Mouse (Mus musculus): ENCODE measurements around the gene Tuba4a.

The Tuba4a gene

GRCm38 (mm10) chr1:75219531-75219930, at the start of gene Tuba4a:
Gene Tuba4a (minus strand): TSS chr1:75219865.
- DNase-seq (ENCODE audit: extremely low read depth, insufficient read length, low spot score) = no peak

GRCm38 (mm10) chr1:75264091-75264880, 44.6 kb upstream of the Tuba4a start, which contains the start of gene Ptprn:
Gene Ptprn (minus strand): TSS chr1:75264502.
- DNase-seq (ENCODE audit: extremely low read depth, insufficient read length, low spot score) = no peak

GRCm38 (mm10) chr1:75262969-75263951, 43.6 kb upstream of the Tuba4a start:
- DNase-seq (ENCODE audit: extremely low read depth, insufficient read length, low spot score) = peak; percentile 44

GRCm38 (mm10) chr1:75261278-75261677, 41.6 kb upstream of the Tuba4a start:
- DNase-seq (ENCODE audit: extremely low read depth, insufficient read length, low spot score) = no peak

GRCm38 (mm10) chr1:75255516-75256046, 35.9 kb upstream of the Tuba4a start:
- no peak for DNase-seq (ENCODE audit: extremely low read depth, insufficient read length, low spot score)

- DNase-seq (ENCODE audit: extremely low read depth, insufficient read length, low spot score) = no peak
These were observed 35.0 kb upstream of the Tuba4a start for GRCm38 (mm10) chr1:75254625-75255013.

GRCm38 (mm10) chr1:75253849-75254624, 34.4 kb upstream of the Tuba4a start:
- DNase-seq (ENCODE audit: extremely low read depth, insufficient read length, low spot score) = no peak

GRCm38 (mm10) chr1:75253029-75253428, 33.4 kb upstream of the Tuba4a start:
- DNase-seq (ENCODE audit: extremely low read depth, insufficient read length, low spot score) = no peak

- DNase-seq (ENCODE audit: extremely low read depth, insufficient read length, low spot score) = no peak
These were observed 32.6 kb upstream of the Tuba4a start for GRCm38 (mm10) chr1:75252308-75252707.

GRCm38 (mm10) chr1:75251112-75251970, 31.7 kb upstream of the Tuba4a start:
- peak; percentile 92 for DNase-seq (ENCODE audit: extremely low read depth, insufficient read length, low spot score)

- no peak for DNase-seq (ENCODE audit: extremely low read depth, insufficient read length, low spot score)
These were observed 30.8 kb upstream of the Tuba4a start for GRCm38 (mm10) chr1:75250498-75250897.

GRCm38 (mm10) chr1:75248041-75248772, 28.5 kb upstream of the Tuba4a start:
- DNase-seq (ENCODE audit: extremely low read depth, insufficient read length, low spot score) = peak; percentile 85

- no peak for DNase-seq (ENCODE audit: extremely low read depth, insufficient read length, low spot score)
These were observed 27.6 kb upstream of the Tuba4a start for GRCm38 (mm10) chr1:75247071-75247930.

GRCm38 (mm10) chr1:75244836-75245235, 25.2 kb upstream of the Tuba4a start:
- no peak for DNase-seq (ENCODE audit: extremely low read depth, insufficient read length, low spot score)

GRCm38 (mm10) chr1:75244175-75244826, 24.6 kb upstream of the Tuba4a start:
- DNase-seq (ENCODE audit: extremely low read depth, insufficient read length, low spot score) = no peak

- DNase-seq (ENCODE audit: extremely low read depth, insufficient read length, low spot score) = no peak
These were observed 23.7 kb upstream of the Tuba4a start for GRCm38 (mm10) chr1:75243411-75243810.

GRCm38 (mm10) chr1:75239591-75239990, 19.9 kb upstream of the Tuba4a start:
- DNase-seq (ENCODE audit: extremely low read depth, insufficient read length, low spot score) = no peak

Data from 3134 (cell line).